Mouse (Mus musculus): ENCODE data around the gene Parvb. TPM values are rescaled to one million over a fixed set of nuclear protein-coding genes. Genes with fewer than 3 reads are reported as not detected.

Parvb gene
- polyA plus RNA-seq, 1 experiment from 2014 or later = 2.5 TPM

- Histone ChIP-seq H3K4me1 (ENCODE audit: control insufficient read depth, insufficient read depth, low read length) (no peaks in the 10 kb centered on the region), H3K4me3 (ENCODE audit: low read length) (no peak overlapping the region), H3K9me3 (ENCODE audit: control insufficient read depth, low read length) (no peaks in the 10 kb centered on the region), H3K27me3 (replicated peaks; ENCODE audit: control insufficient read depth, insufficient read depth, low read length) (no peaks in the 10 kb centered on the region), H3K36me3 (ENCODE audit: control insufficient read depth, insufficient read depth, low read length) (no peaks in the 10 kb centered on the region), H3K27ac (ENCODE audit: low read length) (no peak overlapping the region), H3K4me2 (ENCODE audit: low read depth, low read length) (no peak overlapping the region), H3K9ac (ENCODE audit: low read depth, low read length) (no peak overlapping the region)
- 88% methylated on average over 5 of the region's 5 CpGs for WGBS
- no peak for ATAC-seq
These were observed 59.3 kb downstream of the Parvb start for GRCm38 (mm10) chr15:84291097-84291496.

DNA sequence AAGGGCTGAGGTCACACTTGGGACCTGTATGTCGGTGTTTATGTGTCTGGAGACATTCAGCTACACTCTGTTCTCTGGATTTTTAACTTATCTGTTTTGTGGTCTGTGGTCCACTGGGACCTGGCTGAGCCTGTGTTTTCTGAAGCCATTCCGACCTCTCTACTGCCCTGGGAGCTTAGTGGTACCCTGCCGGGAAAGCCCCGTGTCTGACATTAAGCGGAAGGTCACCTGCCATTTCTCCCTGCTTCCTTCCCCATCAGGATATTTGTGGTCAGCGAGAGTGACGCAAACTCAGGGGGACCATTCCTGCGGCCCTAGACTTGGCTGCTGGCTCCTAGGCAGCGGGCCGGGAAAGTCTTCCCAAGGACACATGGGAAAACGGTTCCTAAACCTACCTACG, 61.7 kb downstream of the Parvb start:
- peaks cover 4% of the 10 kb centered on the region for H3K4me1 ChIP-seq (ENCODE audit: control insufficient read depth, insufficient read depth, low read length)
- no peaks in the 10 kb centered on the region for H3K27me3 ChIP-seq (replicated peaks; ENCODE audit: control insufficient read depth, insufficient read depth, low read length)
- H3K36me3 ChIP-seq (ENCODE audit: control insufficient read depth, insufficient read depth, low read length) = no peaks in the 10 kb centered on the region
- H3K9ac ChIP-seq (ENCODE audit: low read depth, low read length) = no peak overlapping the region
- H3K27ac ChIP-seq (ENCODE audit: low read length) = no peak overlapping the region
- ATAC-seq = no peak
- 77% methylated on average over 12 of the region's 12 CpGs for WGBS
- no peak overlapping the region for H3K4me3 ChIP-seq (ENCODE audit: low read length)
- H3K9me3 ChIP-seq (ENCODE audit: control insufficient read depth, low read length) = no peaks in the 10 kb centered on the region
- H3K4me2 ChIP-seq (ENCODE audit: low read depth, low read length) = no peak overlapping the region

GRCm38 (mm10) chr15:84294391-84294790, 62.5 kb downstream of the Parvb start:
- WGBS = 84% methylated on average over 8 of the region's 9 CpGs
- Histone ChIP-seq H3K9me3 (ENCODE audit: control insufficient read depth, low read length) (no peaks in the 10 kb centered on the region), H3K9ac (ENCODE audit: low read depth, low read length) (no peak overlapping the region), H3K4me2 (ENCODE audit: low read depth, low read length) (no peak overlapping the region), H3K27ac (ENCODE audit: low read length) (no peak overlapping the region), H3K36me3 (ENCODE audit: control insufficient read depth, insufficient read depth, low read length) (no peaks in the 10 kb centered on the region), H3K27me3 (replicated peaks; ENCODE audit: control insufficient read depth, insufficient read depth, low read length) (no peaks in the 10 kb centered on the region), H3K4me3 (ENCODE audit: low read length) (no peak overlapping the region), H3K4me1 (ENCODE audit: control insufficient read depth, insufficient read depth, low read length) (peaks cover 11% of the 10 kb centered on the region)
- no peak for ATAC-seq

DNA sequence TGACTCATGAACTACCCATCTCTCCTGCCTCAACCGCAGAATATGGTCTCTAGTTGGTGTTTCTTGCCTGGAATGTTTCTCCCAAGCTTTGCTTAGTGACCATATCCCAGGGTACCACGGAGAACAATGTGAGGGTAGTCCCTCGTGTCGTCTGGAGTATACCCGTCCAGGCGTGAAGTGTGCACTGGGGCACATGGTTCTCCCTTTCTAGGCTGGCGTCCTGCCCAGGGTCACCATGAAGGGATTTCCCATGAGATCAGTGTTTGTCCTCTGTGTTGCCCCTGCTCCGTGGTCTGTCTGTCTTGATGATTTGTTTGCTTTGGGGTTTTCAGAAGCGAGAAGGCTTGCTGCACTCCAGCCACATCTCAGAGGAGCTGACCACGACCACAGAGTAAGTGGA, 63.4 kb downstream of the Parvb start:
- H3K27me3 ChIP-seq (replicated peaks; ENCODE audit: control insufficient read depth, insufficient read depth, low read length) = no peaks in the 10 kb centered on the region
- no peaks in the 10 kb centered on the region for H3K36me3 ChIP-seq (ENCODE audit: control insufficient read depth, insufficient read depth, low read length)
- no peak overlapping the region for H3K4me3 ChIP-seq (ENCODE audit: low read length)
- H3K4me2 ChIP-seq (ENCODE audit: low read depth, low read length) = no peak overlapping the region
- H3K4me1 ChIP-seq (ENCODE audit: control insufficient read depth, insufficient read depth, low read length) = peaks cover 11% of the 10 kb centered on the region
- H3K9me3 ChIP-seq (ENCODE audit: control insufficient read depth, low read length) = no peaks in the 10 kb centered on the region
- WGBS = 68% methylated on average over 10 of the region's 10 CpGs
- no peak for ATAC-seq
- H3K27ac ChIP-seq (ENCODE audit: low read length) = no peak overlapping the region
- no peak overlapping the region for H3K9ac ChIP-seq (ENCODE audit: low read depth, low read length)

GRCm38 (mm10) chr15:84297454-84297853, 65.6 kb downstream of the Parvb start:
- H3K27me3 ChIP-seq (replicated peaks; ENCODE audit: control insufficient read depth, insufficient read depth, low read length) = no peaks in the 10 kb centered on the region

DNA sequence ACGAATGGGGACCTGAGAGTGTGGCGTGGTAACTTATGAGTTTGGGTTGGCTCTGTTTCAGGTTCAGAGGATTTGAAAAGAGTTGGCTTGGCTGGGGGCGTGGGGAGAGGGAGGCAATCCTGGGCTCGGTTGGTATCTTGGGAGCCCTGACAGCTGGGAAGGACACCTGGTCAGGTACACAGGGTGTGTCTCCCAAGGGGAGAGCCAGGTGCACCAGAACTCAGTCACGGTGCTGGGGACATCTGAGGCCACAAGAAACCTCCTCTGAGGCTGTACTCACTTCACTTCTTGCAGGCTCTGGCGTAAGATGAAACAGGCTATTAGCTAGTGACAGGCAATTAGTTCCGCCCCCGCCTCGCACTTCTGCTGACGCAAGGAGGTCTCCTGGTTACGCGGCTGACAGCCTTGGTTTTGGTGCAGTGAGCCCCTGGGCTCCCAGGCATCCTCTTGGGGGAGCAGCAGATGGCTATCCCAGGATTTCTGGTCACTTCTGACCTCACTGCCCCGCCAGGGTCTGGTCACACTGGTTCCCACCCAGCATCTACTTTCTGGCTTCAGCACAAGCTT, 67.0 kb downstream of the Parvb start:
- H3K36me3 ChIP-seq (ENCODE audit: control insufficient read depth, insufficient read depth, low read length) = no peaks in the 10 kb centered on the region
- no peak overlapping the region for H3K4me2 ChIP-seq (ENCODE audit: low read depth, low read length)
- H3K27ac ChIP-seq (ENCODE audit: low read length) = no peak overlapping the region
- no peak overlapping the region for H3K9ac ChIP-seq (ENCODE audit: low read depth, low read length)
- no peaks in the 10 kb centered on the region for H3K27me3 ChIP-seq (replicated peaks; ENCODE audit: control insufficient read depth, insufficient read depth, low read length)
- H3K9me3 ChIP-seq (ENCODE audit: control insufficient read depth, low read length) = no peaks in the 10 kb centered on the region
- ATAC-seq = peak; percentile 52; the same call in 1 of the 2 replicates
- no peak overlapping the region for H3K4me3 ChIP-seq (ENCODE audit: low read length)
- H3K4me1 ChIP-seq (ENCODE audit: control insufficient read depth, insufficient read depth, low read length) = peaks cover 11% of the 10 kb centered on the region
- WGBS = 41% methylated on average over 13 of the region's 13 CpGs

More at GRCm38 (mm10) chr15:84297454-84297853, 65.6 kb downstream of the Parvb start:
- ATAC-seq = no peak
- Histone ChIP-seq H3K9ac (ENCODE audit: low read depth, low read length) (no peak overlapping the region), H3K4me1 (ENCODE audit: control insufficient read depth, insufficient read depth, low read length) (peaks cover 11% of the 10 kb centered on the region), H3K27ac (ENCODE audit: low read length) (no peak overlapping the region), H3K4me2 (ENCODE audit: low read depth, low read length) (no peak overlapping the region), H3K9me3 (ENCODE audit: control insufficient read depth, low read length) (no peaks in the 10 kb centered on the region), H3K36me3 (ENCODE audit: control insufficient read depth, insufficient read depth, low read length) (no peaks in the 10 kb centered on the region), H3K4me3 (ENCODE audit: low read length) (no peak overlapping the region)
- 49% methylated on average over 8 of the region's 8 CpGs for WGBS

DNA sequence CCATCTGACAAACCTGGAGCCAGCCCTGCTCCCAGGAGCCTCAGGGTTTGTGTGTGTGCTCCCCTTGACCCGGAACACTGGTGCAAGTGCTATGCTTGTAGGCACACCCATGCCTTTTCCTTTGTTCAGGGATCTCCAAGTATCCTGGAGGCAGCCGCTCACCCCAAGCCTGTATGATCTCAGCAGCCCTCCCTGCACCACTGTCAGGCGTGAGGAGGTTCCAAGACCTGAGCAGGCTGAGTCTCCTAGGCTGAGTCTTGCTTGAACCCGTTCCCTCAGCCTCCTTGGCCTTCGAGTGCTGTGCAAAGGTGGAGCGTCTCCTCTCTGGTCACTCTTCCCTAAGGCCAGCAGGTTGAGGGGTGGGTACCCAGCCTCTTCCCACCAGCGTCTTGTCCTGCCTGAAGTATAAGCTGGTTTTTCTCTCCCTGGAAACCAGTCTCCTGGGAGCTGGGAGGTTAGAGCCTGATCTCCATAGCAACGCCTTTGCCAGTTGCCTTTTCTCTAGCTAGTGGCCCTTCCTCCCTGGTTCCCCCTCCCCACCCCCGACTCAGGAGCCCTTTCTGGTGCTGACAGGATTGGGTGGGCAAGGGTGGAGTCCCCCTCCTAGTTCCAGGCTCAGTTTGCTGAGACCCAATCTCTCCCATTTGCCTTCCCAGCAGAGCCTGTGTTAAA, 68.0 kb downstream of the Parvb start:
- no peaks in the 10 kb centered on the region for H3K36me3 ChIP-seq (ENCODE audit: control insufficient read depth, insufficient read depth, low read length)
- H3K4me3 ChIP-seq (ENCODE audit: low read length) = no peak overlapping the region
- peaks cover 11% of the 10 kb centered on the region for H3K4me1 ChIP-seq (ENCODE audit: control insufficient read depth, insufficient read depth, low read length)
- H3K27me3 ChIP-seq (replicated peaks; ENCODE audit: control insufficient read depth, insufficient read depth, low read length) = no peaks in the 10 kb centered on the region
- no peak overlapping the region for H3K4me2 ChIP-seq (ENCODE audit: low read depth, low read length)
- H3K9ac ChIP-seq (ENCODE audit: low read depth, low read length) = no peak overlapping the region
- ATAC-seq = no peak
- no peaks in the 10 kb centered on the region for H3K9me3 ChIP-seq (ENCODE audit: control insufficient read depth, low read length)
- WGBS = 43% methylated on average over 9 of the region's 9 CpGs
- H3K27ac ChIP-seq (ENCODE audit: low read length) = no peak overlapping the region

DNA sequence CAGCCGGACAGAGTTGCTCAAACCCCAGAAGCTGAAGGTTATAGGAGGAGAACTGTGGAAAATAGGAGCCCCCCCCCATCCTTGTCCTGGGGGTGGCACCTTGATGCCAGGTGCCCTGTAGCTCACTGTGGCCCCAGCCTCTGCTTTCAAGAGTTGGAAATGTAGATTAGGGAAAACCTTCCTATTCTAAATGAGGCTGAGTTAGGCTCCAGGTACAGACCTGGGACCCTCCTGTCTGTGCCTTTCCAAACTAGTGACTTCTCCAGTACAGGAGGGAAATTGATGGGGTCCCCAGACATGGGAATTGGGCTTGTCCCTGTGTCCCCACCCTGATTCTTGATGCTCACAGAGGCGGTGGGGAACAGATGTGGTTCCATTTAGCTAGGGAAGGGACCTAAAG, 68.7 kb downstream of the Parvb start:
- no peak overlapping the region for H3K9ac ChIP-seq (ENCODE audit: low read depth, low read length)
- H3K36me3 ChIP-seq (ENCODE audit: control insufficient read depth, insufficient read depth, low read length) = no peaks in the 10 kb centered on the region
- no peak overlapping the region for H3K4me3 ChIP-seq (ENCODE audit: low read length)
- H3K4me1 ChIP-seq (ENCODE audit: control insufficient read depth, insufficient read depth, low read length) = peaks cover 11% of the 10 kb centered on the region
- no peaks in the 10 kb centered on the region for H3K27me3 ChIP-seq (replicated peaks; ENCODE audit: control insufficient read depth, insufficient read depth, low read length)
- H3K4me2 ChIP-seq (ENCODE audit: low read depth, low read length) = no peak overlapping the region
- 65% methylated on average over 2 of the region's 2 CpGs for WGBS
- no peak overlapping the region for H3K27ac ChIP-seq (ENCODE audit: low read length)
- H3K9me3 ChIP-seq (ENCODE audit: control insufficient read depth, low read length) = no peaks in the 10 kb centered on the region
- ATAC-seq = no peak

GRCm38 (mm10) chr15:84301026-84301425, 69.2 kb downstream of the Parvb start:
- no peak overlapping the region for H3K27ac ChIP-seq (ENCODE audit: low read length)

More at GRCm38 (mm10) chr15:84301026-84301425, 69.2 kb downstream of the Parvb start:
- H3K4me3 ChIP-seq (ENCODE audit: low read length) = no peak overlapping the region
- no peak overlapping the region for H3K4me2 ChIP-seq (ENCODE audit: low read depth, low read length)
- H3K9me3 ChIP-seq (ENCODE audit: control insufficient read depth, low read length) = no peaks in the 10 kb centered on the region
- no peaks in the 10 kb centered on the region for H3K27me3 ChIP-seq (replicated peaks; ENCODE audit: control insufficient read depth, insufficient read depth, low read length)
- peaks cover 11% of the 10 kb centered on the region for H3K4me1 ChIP-seq (ENCODE audit: control insufficient read depth, insufficient read depth, low read length)
- peak; percentile 39; the same call in 1 of the 2 replicates for ATAC-seq
- WGBS = 18% methylated on average over 7 of the region's 7 CpGs
- H3K9ac ChIP-seq (ENCODE audit: low read depth, low read length) = peak overlapping the region; percentile 21; the same call in 1 of the 2 replicates
- no peaks in the 10 kb centered on the region for H3K36me3 ChIP-seq (ENCODE audit: control insufficient read depth, insufficient read depth, low read length)
